Mouse (Mus musculus): ENCODE results near the gene Il34.

DNA sequence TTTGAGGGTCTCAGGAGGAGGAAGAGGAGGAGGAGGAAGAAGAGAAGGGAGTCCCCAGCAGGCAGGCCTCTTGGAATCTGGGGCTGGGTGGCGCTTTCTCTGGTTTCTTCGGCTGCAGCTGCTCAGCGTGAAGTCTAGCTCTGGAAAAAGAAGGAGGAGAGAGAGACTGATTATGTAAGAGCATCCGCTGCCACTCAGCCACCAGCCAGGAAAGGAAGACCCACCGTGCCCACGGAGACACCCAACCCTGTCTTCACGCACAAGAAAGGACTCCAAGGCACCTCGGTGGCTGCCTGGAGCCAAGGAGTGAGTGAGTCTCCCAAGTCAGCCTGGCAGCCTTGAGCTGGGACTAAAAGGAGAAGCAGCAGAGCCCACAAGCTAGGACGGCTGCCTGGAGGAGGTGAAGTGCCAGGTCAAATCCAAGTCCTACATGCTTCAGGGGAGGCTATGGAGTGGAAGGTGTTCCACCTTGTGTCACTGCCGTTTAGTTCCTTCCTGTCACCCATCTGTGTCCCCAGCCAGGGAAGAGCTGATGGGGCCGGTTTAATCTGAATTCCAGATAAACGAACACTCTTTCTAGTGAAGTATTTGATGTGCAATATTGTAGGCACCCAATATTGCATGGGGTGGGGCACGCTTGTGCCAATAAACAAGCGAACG lies 50.1 kb downstream of the Il34 start:
- no peak for TF ChIP-seq EP300 (IDR thresholded peaks at IDR 0.05; ENCODE audit: insufficient read depth, low read depth, low read length)
- no peak for TF ChIP-seq POLR2A (IDR thresholded peaks at IDR 0.05; ENCODE audit: insufficient read depth, low read depth, low read length)
- no peak for TF ChIP-seq CTCF (IDR thresholded peaks at IDR 0.05)

Data from heart, adult 2 months (tissue).